Mouse (Mus musculus): ENCODE data around the gene D430041D05Rik.

DNA sequence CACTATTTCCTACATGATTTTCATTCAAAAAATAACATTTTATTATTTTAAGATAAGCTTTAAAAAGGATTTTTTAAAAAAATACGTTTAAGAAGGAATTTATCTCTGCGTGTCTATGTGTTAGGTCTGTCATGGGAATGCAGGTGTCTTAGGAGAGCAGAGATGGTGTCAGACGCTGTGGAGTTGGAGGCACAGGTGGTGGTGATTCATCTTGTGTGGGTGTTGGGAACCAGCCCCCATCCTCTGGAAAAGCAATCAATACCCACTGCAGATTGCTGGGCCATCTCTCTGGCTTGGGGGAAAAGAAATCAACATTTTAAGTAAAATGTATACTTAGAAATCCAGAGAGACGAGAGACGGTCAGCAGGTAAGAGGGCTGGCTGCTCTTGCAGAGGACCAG lies 225.2 kb downstream of the D430041D05Rik start:
- TF ChIP-seq CTCF (IDR thresholded peaks at IDR 0.05; ENCODE audit: low read depth, low read length) (no peak), POLR2A (IDR thresholded peaks at IDR 0.05; ENCODE audit: borderline replicate concordance, low read depth, low read length) (no peak)
